Mouse (Mus musculus): Measurements from ENCODE around the gene Pigr. TPM values are rescaled to one million over a fixed set of nuclear protein-coding genes. Genes with fewer than 3 reads are reported as not detected.

The Pigr gene
- polyA plus RNA-seq, 1 experiment from 2014 or later, result 1.2 TPM

- TF ChIP-seq EP300 (IDR thresholded peaks at IDR 0.05; ENCODE audit: low read depth) (peak; percentile 47; the same call in 1 of the 2 replicates), CTCF (IDR thresholded peaks at IDR 0.05; ENCODE audit: low read depth) (no peak)
- Histone ChIP-seq H3K9me3 (ENCODE audit: low read length) (no peaks in the 10 kb centered on the region), H3K4me2 (ENCODE audit: low read depth, low read length) (no peak overlapping the region), H3K36me3 (replicated peaks; ENCODE audit: insufficient read depth, low read length) (no peaks in the 10 kb centered on the region), H3K27me3 (ENCODE audit: insufficient read depth, low read length) (no peaks in the 10 kb centered on the region), H3K4me3 (ENCODE audit: low read depth, low read length) (no peak overlapping the region), H3K9ac (replicated peaks) (no peak overlapping the region), H3K4me1 (ENCODE audit: insufficient read depth) (peaks cover 7% of the 10 kb centered on the region), H3K27ac (ENCODE audit: low read depth) (peak overlapping the region; percentile 82)
- DNase-seq, result no peak
- peak; percentile 94 for ATAC-seq
- WGBS (ENCODE audit: insufficient replicate concordance), result 71% methylated on average over 6 of the region's 6 CpGs
Measured at GRCm38 (mm10) chr1:130835161-130835936, 8.9 kb downstream of the Pigr start.

GRCm38 (mm10) chr1:130838288-130838687 lies 11.8 kb downstream of the Pigr start:
- ATAC-seq (no peak), DNase-seq (no peak)
- Histone ChIP-seq H3K27ac (ENCODE audit: low read depth) (no peak overlapping the region), H3K27me3 (ENCODE audit: insufficient read depth, low read length) (no peaks in the 10 kb centered on the region), H3K36me3 (replicated peaks; ENCODE audit: insufficient read depth, low read length) (no peaks in the 10 kb centered on the region), H3K9ac (replicated peaks) (no peak overlapping the region), H3K4me1 (ENCODE audit: insufficient read depth) (peaks cover 3% of the 10 kb centered on the region), H3K9me3 (ENCODE audit: low read length) (no peaks in the 10 kb centered on the region), H3K4me2 (ENCODE audit: low read depth, low read length) (no peak overlapping the region), H3K4me3 (ENCODE audit: low read depth, low read length) (no peak overlapping the region)
- WGBS (ENCODE audit: insufficient replicate concordance), result 38% methylated on average over 6 of the region's 6 CpGs
- peak; percentile 62 for TF ChIP-seq CTCF (IDR thresholded peaks at IDR 0.05; ENCODE audit: low read depth)
- TF ChIP-seq EP300 (IDR thresholded peaks at IDR 0.05; ENCODE audit: low read depth), result no peak

- H3K27me3 ChIP-seq (ENCODE audit: insufficient read depth, low read length), result no peaks in the 10 kb centered on the region
- no peak overlapping the region for H3K4me3 ChIP-seq (ENCODE audit: low read depth, low read length)
- WGBS (ENCODE audit: insufficient replicate concordance), result 48% methylated on average over 8 of the region's 8 CpGs
- ATAC-seq (peak; percentile 77), DNase-seq (no peak)
- H3K9me3 ChIP-seq (ENCODE audit: low read length), result no peaks in the 10 kb centered on the region
- no peak overlapping the region for H3K9ac ChIP-seq (replicated peaks)
- TF ChIP-seq EP300 (IDR thresholded peaks at IDR 0.05; ENCODE audit: low read depth) (no peak; the same call in 1 of the 2 replicates), CTCF (IDR thresholded peaks at IDR 0.05; ENCODE audit: low read depth) (no peak)
- H3K36me3 ChIP-seq (replicated peaks; ENCODE audit: insufficient read depth, low read length), result no peaks in the 10 kb centered on the region
- H3K4me1 ChIP-seq (ENCODE audit: insufficient read depth), result peaks cover 3% of the 10 kb centered on the region
- H3K27ac ChIP-seq (ENCODE audit: low read depth), result peak overlapping the region; percentile 84
- 0 out of 2 replicates have a peak overlapping the region, but pooled peaks have one; percentile 3 for H3K4me2 ChIP-seq (ENCODE audit: low read depth, low read length)
Measured at GRCm38 (mm10) chr1:130840599-130841379, 14.3 kb downstream of the Pigr start.

DNA sequence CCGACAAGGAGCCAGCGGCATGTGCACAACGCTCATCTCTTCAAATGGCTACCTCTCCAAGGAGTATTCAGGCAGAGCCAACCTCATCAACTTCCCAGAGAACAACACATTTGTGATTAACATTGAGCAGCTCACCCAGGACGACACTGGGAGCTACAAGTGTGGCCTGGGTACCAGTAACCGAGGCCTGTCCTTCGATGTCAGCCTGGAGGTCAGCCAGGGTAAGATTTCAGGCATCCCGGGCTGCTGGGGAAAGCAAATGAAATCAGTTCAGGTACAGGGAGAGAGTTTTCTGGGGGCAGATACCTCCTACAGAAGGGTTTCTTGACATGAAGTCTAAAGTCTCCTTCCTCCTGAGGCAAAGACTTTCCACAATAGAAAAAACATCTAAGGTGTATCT lies 15.1 kb downstream of the Pigr start:
- H3K4me3 ChIP-seq (ENCODE audit: low read depth, low read length), result no peak overlapping the region
- H3K4me2 ChIP-seq (ENCODE audit: low read depth, low read length), result no peak overlapping the region
- H3K9me3 ChIP-seq (ENCODE audit: low read length), result no peaks in the 10 kb centered on the region
- DNase-seq, result no peak
- peaks cover 3% of the 10 kb centered on the region for H3K4me1 ChIP-seq (ENCODE audit: insufficient read depth)
- ATAC-seq, result no peak
- peak overlapping the region; percentile 51 for H3K27ac ChIP-seq (ENCODE audit: low read depth)
- no peaks in the 10 kb centered on the region for H3K27me3 ChIP-seq (ENCODE audit: insufficient read depth, low read length)
- TF ChIP-seq CTCF (IDR thresholded peaks at IDR 0.05; ENCODE audit: low read depth) (no peak), EP300 (IDR thresholded peaks at IDR 0.05; ENCODE audit: low read depth) (no peak)
- no peaks in the 10 kb centered on the region for H3K36me3 ChIP-seq (replicated peaks; ENCODE audit: insufficient read depth, low read length)
- no peak overlapping the region for H3K9ac ChIP-seq (replicated peaks)
- 82% methylated on average over 7 of the region's 7 CpGs for WGBS (ENCODE audit: insufficient replicate concordance)

- no peak overlapping the region for H3K9ac ChIP-seq (replicated peaks)
- H3K27ac ChIP-seq (ENCODE audit: low read depth), result no peak overlapping the region
- no peak for ATAC-seq
- no peak for DNase-seq
- H3K27me3 ChIP-seq (ENCODE audit: insufficient read depth, low read length), result no peaks in the 10 kb centered on the region
- no peaks in the 10 kb centered on the region; the same call in none of the 2 replicates for H3K4me1 ChIP-seq (ENCODE audit: insufficient read depth)
- H3K36me3 ChIP-seq (replicated peaks; ENCODE audit: insufficient read depth, low read length), result no peaks in the 10 kb centered on the region
- 75% methylated on average over 7 of the region's 7 CpGs for WGBS (ENCODE audit: insufficient replicate concordance)
- no peak for TF ChIP-seq EP300 (IDR thresholded peaks at IDR 0.05; ENCODE audit: low read depth)
- TF ChIP-seq CTCF (IDR thresholded peaks at IDR 0.05; ENCODE audit: low read depth), result no peak
- no peak overlapping the region for H3K4me3 ChIP-seq (ENCODE audit: low read depth, low read length)
- no peak overlapping the region for H3K4me2 ChIP-seq (ENCODE audit: low read depth, low read length)
- no peaks in the 10 kb centered on the region for H3K9me3 ChIP-seq (ENCODE audit: low read length)
Measured at GRCm38 (mm10) chr1:130844516-130844915, 18.0 kb downstream of the Pigr start.

DNA sequence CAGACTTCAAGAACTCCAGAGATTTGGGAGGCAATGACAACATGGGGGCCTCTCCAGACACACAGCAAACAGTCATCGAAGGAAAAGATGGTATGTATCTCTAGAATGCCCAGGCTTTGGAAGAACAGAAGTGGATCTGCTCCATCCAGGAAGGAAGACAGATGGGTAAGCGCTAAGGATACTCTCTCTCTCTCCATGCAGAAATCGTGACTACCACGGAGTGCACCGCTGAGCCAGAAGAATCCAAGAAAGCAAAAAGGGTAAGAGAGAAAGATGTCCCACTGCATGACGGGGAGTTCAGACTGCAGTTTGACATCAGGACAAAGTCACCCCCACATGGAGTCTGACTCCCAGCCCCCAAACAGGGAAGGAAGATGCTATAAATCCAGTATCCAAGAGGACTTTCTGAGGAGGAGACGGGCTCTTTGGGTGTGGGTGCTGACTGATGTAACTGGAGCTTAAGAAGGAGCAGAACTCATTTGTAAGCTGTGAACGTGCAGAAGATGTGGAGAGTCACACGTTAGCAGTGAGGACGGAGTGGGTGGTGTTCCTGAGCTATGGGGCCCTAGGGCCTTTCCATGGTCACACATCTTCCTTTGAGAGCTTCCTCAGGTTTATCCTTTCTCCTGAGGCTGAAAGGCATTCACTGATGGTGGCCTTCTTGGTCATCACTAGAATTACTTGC lies 23.2 kb downstream of the Pigr start:
- no peak overlapping the region for H3K9ac ChIP-seq (replicated peaks)
- H3K9me3 ChIP-seq (ENCODE audit: low read length), result no peaks in the 10 kb centered on the region
- DNase-seq, result no peak
- TF ChIP-seq EP300 (IDR thresholded peaks at IDR 0.05; ENCODE audit: low read depth) (no peak), CTCF (IDR thresholded peaks at IDR 0.05; ENCODE audit: low read depth) (no peak)
- H3K4me1 ChIP-seq (ENCODE audit: insufficient read depth), result no peaks in the 10 kb centered on the region
- no peaks in the 10 kb centered on the region for H3K27me3 ChIP-seq (ENCODE audit: insufficient read depth, low read length)
- 81% methylated on average over 10 of the region's 10 CpGs for WGBS (ENCODE audit: insufficient replicate concordance)
- H3K36me3 ChIP-seq (replicated peaks; ENCODE audit: insufficient read depth, low read length), result no peaks in the 10 kb centered on the region
- no peak overlapping the region for H3K4me2 ChIP-seq (ENCODE audit: low read depth, low read length)
- H3K27ac ChIP-seq (ENCODE audit: low read depth), result no peak overlapping the region
- no peak for ATAC-seq
- H3K4me3 ChIP-seq (ENCODE audit: low read depth, low read length), result no peak overlapping the region
